Mouse (Mus musculus) c-Kit-positive CD71-negative TER-119-negative erythroid progenitor cells, embryonic 14.5 days (primary cell): ENCODE measurements around the gene Armc7.
"Not testable (repeated sequence)": the region's sequence is repeated elsewhere in the genome, so short reads cannot be mapped to it uniquely, and the experiment has no call there.

Experiments
- DNase-seq: peaks from one replicate; pipeline ENCODE4 v3.0.0-alpha.2; 2013; ENCODE audit warnings: low read depth

Gene Armc7

GRCm38 (mm10) chr11:115475025-115475757, at the start of gene Armc7:
Gene Armc7 (plus strand): TSS chr11:115475667.
- DNase-seq = peak; percentile 96

- DNase-seq = no peak
Measured at GRCm38 (mm10) chr11:115425671-115426070, 49.8 kb upstream of the Armc7 start.

- peak; percentile 72 for DNase-seq
Measured at GRCm38 (mm10) chr11:115427482-115428331, 47.8 kb upstream of the Armc7 start.

GRCm38 (mm10) chr11:115429307-115429706, 46.2 kb upstream of the Armc7 start:
- DNase-seq = no peak

- DNase-seq = no peak
Measured at GRCm38 (mm10) chr11:115430561-115430960, 44.9 kb upstream of the Armc7 start.

GRCm38 (mm10) chr11:115432814-115433213, 42.7 kb upstream of the Armc7 start:
- no peak for DNase-seq

- DNase-seq = no peak
Measured at GRCm38 (mm10) chr11:115433342-115433741, 42.1 kb upstream of the Armc7 start.

- DNase-seq = no peak
Measured at GRCm38 (mm10) chr11:115435596-115436337, 39.7 kb upstream of the Armc7 start.

- no peak for DNase-seq
Measured at GRCm38 (mm10) chr11:115437571-115438122, 37.8 kb upstream of the Armc7 start.

- no peak for DNase-seq
Measured at GRCm38 (mm10) chr11:115439326-115439725, 36.1 kb upstream of the Armc7 start.

- DNase-seq = no peak
Measured at GRCm38 (mm10) chr11:115439906-115440595, 35.4 kb upstream of the Armc7 start, which contains the start of gene Trim80. Gene Trim80 (plus strand): TSS chr11:115440545.

- no peak for DNase-seq
Measured at GRCm38 (mm10) chr11:115441417-115441816, 34.0 kb upstream of the Armc7 start.

GRCm38 (mm10) chr11:115446906-115447305, 28.6 kb upstream of the Armc7 start:
- DNase-seq = no peak

GRCm38 (mm10) chr11:115447321-115447885, 28.1 kb upstream of the Armc7 start:
- no peak for DNase-seq

- no peak for DNase-seq
Measured at GRCm38 (mm10) chr11:115448075-115448474, 27.4 kb upstream of the Armc7 start.

GRCm38 (mm10) chr11:115448998-115449397, 26.5 kb upstream of the Armc7 start:
- no peak for DNase-seq

GRCm38 (mm10) chr11:115450176-115450575, 25.3 kb upstream of the Armc7 start:
- DNase-seq = no peak

GRCm38 (mm10) chr11:115451781-115452241, 23.7 kb upstream of the Armc7 start:
- DNase-seq = no peak

- no peak for DNase-seq
Measured at GRCm38 (mm10) chr11:115452281-115452860, 23.1 kb upstream of the Armc7 start.

GRCm38 (mm10) chr11:115453306-115453705, 22.2 kb upstream of the Armc7 start:
- no peak for DNase-seq

GRCm38 (mm10) chr11:115454822-115455221, 20.6 kb upstream of the Armc7 start:
- not testable (repeated sequence) for DNase-seq
